Mouse (Mus musculus): Measurements from ENCODE around the gene Ptprh.

GRCm38 (mm10) chr7:4602969-4603368, 872 bp downstream of the Ptprh start:
- TF ChIP-seq CTCF (IDR thresholded peaks at IDR 0.05; ENCODE audit: insufficient read depth, low read depth, low read length) (no peak), POLR2A (IDR thresholded peaks at IDR 0.05; ENCODE audit: insufficient read depth, low read depth, low read length) (no peak)
